Mouse (Mus musculus): ENCODE results near the gene Gm8334.
"Not testable (repeated sequence)": the region's sequence is repeated elsewhere in the genome, so short reads cannot be mapped to it uniquely, and the experiment has no call there.

Gene Gm8334

DNA sequence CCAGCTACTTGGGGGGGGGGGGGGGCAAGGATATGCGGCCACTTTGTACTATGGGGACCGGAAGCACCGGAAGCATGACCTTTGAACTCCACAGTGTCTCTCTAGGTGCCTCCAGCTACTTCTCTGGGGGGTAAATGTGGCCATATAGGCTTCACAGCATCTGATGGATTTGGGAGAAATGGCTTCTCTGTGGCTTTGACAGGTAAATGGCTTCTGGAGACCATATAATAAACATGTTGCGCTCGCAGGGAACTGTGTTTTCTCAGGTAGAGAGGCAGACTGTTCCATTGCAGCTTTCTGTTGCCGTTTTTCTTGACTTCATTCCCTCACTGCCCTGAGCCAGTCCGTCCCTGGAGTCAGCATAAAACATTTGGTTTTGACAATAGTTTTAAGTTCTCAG lies at the start of gene Gm8334:
Gene Gm8334, minus strand, starts transcription at position 101 of the 400 bp plus-strand sequence.
- DNase-seq (ENCODE audit: low spot score): not testable (repeated sequence)

DNA sequence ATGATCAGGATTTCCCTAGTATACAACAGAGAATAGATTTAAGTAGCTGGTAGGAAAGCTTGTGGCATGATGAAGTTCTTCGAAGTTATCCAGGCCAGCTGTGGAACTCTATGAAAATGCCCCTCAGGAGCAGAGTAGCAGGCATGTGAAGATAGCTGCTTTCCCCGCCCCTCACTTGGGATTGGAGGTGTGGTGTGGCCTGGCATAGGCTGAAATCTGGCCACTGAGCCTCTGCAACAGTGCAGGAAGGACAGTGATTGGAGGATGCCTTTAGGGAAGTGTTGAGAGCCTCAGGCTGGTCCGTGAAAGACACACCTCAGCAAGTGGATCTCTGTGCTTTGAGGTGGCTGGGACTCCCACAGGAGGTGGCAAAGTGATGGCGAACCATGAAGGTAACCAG lies 48.3 kb upstream of the Gm8334 start, which contains the start of gene Gm15127:
Gene Gm15127, plus strand, starts transcription at position 301 of the 400 bp plus-strand sequence.
- not testable (repeated sequence) for DNase-seq (ENCODE audit: low spot score)
